Mouse (Mus musculus) gastrocnemius, postnatal 36 days (tissue): ENCODE results near the gene Cep170. TPM values are rescaled to one million over a fixed set of nuclear protein-coding genes. Genes with fewer than 3 reads are reported as not detected.

Source experiments
- DNase-seq, 2 experiments: peaks; one replicate each; pipeline ENCODE4 v3.0.0; 2022
- intact Hi-C: fragments of 180-260 bp; cut with DNase I; formaldehyde crosslinking; loops from one replicate; pipeline ENCODE4 v1.15.1; 2025
- total RNA-seq, 2 experiments: library from RNA; stranded (reverse); gene quantifications; 2 replicates each; pipeline ENCODE4 v1.2.3; 2021

Gene Cep170
- total RNA-seq, 2 experiments from 2014 or later: 16.0 to 17.3 TPM

DNA sequence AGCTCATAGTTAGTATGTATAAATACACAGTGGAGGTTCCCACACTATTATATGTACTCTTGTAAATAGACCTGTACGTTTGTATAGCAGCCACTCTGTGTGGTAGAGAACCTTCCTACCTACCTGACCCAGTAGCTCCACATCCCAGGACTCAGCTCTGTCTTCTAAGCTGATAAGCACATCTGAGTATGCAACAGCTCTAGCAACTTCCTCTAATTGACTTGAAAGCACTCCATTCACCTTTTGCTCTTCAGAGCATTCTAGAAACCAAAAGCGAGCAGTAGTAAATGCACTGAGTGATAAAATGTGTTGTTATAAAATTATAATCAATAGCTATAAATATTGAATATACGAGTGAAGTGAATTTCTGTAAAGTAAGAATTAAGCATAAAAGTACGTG is 13.1 kb upstream of the Cep170 start:
- intact Hi-C loops: no loop called here
- no peak for DNase-seq

DNA sequence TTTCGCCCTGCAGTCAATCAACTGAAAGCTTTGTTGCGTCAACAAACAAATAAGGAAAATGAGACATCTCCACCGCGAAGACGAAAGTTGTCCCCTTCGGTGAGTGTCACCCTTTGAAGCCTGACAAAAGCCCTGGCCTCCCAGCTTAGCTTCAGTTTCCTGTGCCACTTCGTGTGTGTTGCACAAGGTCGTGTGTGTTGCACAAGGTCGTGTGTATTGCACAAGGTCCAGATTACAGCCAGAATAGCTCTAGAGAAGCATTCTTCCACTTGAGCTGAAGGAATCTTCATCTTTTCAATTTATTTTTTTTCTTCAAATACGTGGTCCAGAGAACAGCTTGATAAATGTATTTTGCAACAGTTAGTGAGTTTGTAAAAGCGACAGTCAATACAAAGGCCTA is 12.3 kb upstream of the Cep170 start:
- intact Hi-C loops: no loop called here
- no peak for DNase-seq

DNA sequence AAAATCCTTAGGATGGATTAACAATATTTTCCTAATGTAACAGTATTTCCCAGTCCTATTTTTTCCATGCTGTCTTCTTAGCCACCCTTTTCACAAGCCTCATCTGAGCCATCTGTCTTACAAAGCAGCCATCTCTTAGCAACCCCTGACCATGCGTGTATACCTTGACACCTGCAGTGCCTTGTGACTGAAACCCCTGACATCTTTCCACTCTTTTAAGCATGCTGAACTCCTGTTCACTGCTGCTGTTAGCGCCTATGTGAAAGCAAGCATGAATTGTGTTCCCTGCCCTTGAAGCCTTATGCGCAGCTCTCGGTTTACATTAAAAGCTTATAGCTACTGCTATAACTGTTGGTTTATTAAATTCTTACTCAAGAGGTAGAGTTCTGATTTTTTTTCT is 11.2 kb upstream of the Cep170 start:
- no peak for DNase-seq
- intact Hi-C loops: no loop called here

DNA sequence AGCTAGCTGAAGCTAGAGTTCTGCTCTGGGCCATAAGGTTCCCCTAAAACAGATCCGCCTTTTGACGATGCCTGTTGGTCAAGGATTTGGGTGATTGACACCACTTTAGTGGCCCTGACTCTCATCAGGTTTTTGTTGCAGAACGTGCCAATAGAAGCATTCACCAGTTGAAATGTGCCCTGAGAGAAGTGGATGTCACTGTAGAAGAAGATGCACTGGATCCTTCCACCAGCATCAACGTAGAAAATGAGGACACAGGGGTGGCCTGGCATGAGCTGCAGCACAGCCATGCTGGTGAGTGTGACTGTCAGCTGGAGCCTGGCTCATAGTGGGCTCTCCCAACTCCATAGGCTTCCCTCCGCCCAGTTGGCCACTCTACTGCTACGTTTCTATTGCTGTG is 10.7 kb upstream of the Cep170 start:
- intact Hi-C loops: no loop called here
- no peak for DNase-seq

DNA sequence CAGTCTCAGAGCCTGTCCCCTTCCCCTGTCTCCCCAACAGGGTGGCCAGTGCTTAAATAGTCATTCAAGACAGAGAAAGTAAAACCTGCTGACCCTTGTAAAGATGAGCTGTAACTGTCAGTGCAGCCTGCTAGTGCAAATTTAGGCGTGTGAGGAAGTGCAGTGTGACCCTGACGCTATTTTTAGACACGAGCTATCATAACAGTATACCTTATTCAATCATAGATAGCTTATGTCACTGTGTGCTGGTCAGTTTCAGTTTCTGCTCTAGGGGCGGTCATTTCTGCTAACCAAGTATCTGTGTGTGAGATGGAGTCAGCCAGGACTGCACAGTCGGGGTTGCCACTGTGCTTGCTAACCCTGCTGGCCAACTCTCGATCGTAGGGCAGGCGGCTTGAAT is 10.0 kb upstream of the Cep170 start:
- DNase-seq: no peak
- intact Hi-C loops: no loop called here

DNA sequence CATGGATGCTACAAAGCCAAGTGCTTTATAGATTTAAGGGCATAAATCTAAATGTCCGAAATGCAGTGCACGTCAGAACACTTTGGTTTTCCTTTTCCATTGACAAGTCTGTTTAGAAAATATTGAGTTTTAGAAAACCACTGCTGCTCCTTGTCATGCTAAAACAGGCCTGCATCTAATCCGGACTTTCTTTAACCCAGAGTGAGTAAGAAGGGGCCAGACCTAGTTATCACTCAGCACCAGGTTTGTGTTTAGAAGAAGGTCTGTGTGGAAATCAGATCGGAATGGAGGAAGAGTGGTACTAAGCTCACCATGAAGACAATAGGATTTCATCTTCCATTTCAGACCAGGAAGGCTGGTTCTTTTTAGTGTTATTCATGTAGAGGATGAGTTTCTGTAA is 9.1 kb upstream of the Cep170 start:
- intact Hi-C loops: no loop called here
- no peak for DNase-seq

DNA sequence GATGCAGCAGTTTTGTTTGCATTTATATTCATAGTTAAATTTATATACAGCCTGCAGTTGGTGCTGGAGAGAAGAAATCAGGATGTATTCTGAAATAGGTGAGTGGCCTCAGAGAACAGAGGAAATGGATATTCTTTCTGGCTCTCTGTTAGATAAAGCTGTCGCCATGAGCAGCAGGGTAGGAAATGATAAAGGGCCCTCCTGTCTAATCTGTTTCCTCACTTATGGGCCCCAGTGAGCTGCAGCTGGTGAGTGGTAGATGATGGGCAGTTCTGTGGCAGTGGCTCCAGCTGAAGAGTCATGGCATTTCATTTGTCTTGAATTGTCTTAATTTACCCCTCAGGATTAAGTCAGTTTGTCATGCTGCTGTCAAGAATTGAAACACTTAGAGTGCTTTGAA is 8.1 kb upstream of the Cep170 start:
- no peak for DNase-seq
- intact Hi-C loops: no loop called here

DNA sequence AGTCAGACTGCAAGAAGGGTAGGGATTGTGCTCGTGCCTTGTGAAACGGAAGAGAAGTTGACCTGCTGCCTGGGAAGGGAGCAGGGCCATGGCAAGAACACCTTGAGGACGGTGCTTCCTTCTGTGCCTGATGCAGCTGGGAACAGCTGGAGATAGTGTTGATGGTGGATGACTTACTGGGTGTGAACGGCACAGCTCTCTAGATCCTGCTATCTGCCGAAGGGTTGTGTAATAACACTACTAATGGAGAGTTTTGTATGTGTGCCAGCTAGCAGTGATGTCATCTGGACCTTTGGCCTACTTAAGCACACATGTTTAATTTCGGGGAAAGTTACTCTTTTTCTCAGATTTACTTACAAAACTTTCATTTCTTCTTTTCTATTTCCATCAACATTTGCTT is 4.9 kb upstream of the Cep170 start:
- DNase-seq: peak in 1 of 2 experiments; percentile 53
- intact Hi-C loops: no loop called here

DNA sequence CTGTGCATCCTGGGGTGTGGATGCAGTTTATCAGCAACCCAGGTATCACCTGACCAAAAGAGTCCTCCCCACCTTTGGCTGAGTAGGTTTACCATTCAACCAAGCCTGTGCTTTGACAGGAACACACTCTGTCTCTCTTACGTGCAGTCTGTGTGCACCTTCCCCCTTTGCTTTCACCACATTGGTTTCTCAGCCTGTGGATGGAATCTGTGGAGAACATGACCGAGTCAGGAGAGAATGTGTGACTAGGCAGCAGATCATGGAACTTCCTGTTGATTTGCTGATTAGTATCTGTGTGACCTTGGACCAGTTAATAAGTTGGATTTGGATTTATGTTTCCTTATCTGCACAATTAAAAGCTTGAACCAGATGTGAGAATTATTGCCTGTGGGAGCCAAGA is 4.3 kb upstream of the Cep170 start:
- intact Hi-C loops: no loop called here
- DNase-seq: no peak

DNA sequence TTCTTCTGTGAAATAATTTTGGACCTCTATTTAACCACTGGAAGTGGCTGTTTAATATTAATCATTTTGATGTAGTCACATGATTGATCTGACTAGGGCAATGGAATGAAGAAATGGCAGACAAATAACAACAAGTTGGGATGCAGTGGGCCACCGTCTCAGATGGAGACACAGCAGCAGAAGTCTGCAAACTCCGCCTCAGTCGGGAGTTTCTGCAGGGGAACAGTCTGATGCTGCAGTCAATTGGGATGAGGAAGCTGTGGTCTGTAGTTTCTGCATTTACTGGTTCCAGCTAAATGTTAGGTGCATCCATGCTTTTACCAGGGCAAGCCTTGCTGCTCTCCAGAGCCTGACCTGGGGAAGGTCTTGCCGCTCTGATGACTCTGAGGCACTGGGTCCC is 2.9 kb upstream of the Cep170 start:
- intact Hi-C loops: no loop called here

DNA sequence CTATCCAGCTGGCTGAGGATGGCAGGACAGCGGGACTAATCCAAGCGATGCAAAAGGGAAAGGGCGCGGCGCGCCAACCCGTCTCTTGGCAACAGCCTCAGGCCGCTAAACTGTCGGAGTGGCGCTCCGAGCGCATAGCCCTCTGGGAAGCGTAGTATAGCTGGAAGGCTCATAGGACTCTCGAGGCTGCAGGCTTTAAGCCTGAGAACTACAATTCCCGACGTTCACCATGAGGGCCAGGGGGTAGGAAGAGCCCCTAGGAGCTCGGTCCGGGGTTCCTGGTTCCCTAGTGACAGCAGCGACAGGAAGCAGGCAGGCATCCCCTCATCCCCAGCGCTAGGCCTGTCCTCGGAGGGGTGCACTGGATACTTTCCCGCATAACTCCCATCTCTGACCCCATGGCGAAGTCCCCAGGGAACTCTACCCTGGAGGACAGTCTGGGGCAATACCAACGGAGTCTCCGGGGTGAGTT is 760 bp upstream of the Cep170 start, which contains the start of gene Sdccag8:
Sdccag8 (plus strand) TSS at position 70 of the 472 bp plus-strand sequence.
- intact Hi-C loops: no loop called here
- DNase-seq: peak; percentile 91 to 93

More for the DNA sequence above, 2.9 kb upstream of the Cep170 start:
- DNase-seq: no peak

DNA sequence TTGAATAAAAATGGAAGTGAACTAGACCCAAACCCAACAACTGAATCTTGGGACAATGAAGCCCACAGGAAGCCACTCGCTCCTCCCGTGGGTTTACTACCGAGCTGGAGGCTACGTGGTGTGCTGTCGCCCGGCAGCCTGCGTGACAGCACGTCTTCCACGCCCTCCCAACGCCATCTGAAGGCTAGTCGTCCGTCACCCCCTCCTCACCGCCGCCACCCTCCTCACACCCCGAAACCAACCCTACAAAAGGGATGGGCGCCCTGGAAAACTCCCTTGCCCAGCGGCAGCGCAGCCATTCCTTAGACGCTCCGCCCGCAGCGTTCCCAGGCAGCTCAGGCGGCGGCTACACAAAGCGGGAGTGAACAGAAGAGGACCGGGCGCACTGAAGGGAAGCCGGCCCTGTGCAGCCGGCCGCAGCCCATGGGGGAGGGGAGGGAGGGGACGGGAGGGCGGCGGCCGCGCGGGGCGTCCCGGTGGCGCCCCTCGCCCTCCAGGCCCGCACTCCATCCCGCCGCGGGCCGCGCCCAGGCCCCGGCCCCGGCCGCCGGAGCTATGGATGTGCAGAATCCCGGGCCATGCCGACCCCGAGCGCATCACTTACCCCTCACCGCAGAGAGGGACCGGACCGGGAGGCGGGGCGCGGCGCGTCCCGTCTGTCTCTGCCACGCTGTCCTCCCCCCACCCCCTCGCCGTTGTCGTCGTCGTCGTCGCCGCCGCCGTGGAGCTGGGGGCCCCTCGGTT is 403 bp downstream of the Cep170 start:
- intact Hi-C loops: no loop called here
- DNase-seq: peak; percentile 45 to 68

DNA sequence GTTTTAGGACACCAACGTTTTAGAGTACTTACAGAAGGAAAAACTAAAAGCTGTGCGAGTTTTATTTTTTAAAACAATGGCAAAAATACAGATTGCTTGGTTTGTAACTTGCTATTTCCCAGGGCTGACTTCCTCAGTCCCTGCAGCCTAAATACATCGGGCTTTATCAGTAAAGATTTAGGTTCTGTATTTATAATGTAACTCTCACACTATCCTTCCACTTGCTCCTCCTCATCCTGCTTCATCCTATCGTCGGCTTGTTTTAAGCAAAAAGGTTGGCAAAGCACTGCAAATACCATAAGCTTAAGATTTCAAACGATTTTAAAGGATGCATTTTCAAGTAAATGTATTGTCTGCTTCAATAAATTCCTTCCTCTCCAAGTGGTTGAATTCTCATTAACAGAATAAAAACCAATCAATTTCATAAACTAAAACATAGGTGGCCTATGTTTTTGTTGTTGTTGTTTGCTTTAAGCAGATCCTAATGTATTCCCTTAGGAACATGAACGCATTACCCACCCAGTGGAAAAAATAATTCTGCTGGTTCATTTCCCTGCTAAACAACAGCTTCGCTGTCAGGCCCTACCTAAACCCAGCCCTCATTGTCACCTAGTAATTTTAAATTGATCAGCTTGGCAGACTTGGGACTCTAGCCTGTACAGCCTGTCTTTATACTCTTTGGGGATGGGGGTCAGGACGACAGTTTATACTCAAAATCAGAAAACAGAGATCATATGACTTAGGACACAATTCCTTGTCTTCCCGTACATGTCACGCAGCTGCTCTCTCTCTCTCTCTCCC is 1.2 kb downstream of the Cep170 start:
- intact Hi-C loops: no loop called here
- no peak for DNase-seq

DNA sequence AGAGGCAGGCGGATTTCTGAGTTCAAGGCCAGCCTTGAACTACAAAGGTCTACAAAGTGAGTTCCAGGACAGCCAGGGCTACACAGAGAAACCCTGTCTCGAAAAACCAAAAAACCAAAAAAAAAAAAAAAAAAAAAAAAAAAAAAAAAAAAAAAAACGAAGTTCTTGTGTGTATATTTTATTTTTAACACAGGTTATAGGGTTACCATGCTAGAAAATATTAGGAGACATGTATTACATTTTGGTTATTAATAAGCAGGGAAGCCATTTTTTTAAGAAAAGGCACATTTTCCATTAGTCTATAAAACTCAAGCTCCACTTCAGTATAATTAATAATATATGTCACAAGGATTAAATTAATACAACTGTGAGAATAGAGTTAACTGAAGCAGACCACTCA is 2.0 kb downstream of the Cep170 start:
- DNase-seq: no peak
- intact Hi-C loops: no loop called here

DNA sequence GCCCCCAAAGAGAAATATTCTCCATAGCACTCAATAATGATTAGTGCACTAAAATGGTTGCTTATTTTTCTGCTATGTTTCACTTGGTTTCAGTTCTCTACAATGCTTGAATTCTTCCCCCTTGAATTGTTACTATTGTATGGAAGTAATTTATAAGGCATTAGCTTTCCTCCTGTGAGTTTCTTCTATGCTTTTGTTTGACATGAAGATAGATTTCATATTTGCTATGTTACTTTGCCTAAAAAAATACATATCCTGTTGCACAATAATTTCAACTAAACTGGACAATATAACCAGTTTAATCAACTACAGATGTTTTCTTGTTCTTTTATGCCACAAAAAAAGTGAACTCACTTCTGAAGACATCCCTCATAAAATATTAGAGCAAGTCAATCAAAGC is 3.7 kb downstream of the Cep170 start:
- DNase-seq: no peak
- intact Hi-C loops: no loop called here

DNA sequence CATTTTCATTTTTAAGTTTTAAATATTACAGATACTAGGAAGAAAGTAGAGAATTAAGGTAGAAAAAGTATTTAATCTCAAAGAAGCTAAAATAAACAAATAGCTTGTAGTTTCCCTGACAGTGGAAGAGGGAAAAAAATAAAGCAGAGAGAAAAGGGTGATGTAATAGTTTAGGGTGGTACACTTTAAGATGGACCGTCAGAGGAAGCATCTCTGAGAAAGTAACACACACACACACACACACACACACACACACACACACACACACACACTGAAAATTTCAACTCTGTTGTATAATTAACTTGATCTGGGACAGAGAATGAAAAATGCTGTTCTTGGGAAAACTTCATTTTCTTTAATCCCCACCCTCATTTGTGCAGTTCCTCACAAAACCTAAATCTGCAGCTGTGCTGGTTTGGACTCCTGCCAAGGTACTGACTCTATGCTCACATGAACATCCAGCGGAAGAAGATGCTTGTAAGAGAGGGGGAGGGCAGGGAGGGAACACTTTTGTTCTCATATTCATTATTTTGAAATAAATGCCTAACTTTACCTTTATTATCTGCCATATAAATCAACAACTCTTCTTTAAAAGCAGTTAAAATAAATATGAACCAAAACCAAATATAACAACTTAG is 13.0 kb downstream of the Cep170 start:
- peak in 1 of 2 experiments; percentile 60 for DNase-seq
- intact Hi-C loops: no loop called here

DNA sequence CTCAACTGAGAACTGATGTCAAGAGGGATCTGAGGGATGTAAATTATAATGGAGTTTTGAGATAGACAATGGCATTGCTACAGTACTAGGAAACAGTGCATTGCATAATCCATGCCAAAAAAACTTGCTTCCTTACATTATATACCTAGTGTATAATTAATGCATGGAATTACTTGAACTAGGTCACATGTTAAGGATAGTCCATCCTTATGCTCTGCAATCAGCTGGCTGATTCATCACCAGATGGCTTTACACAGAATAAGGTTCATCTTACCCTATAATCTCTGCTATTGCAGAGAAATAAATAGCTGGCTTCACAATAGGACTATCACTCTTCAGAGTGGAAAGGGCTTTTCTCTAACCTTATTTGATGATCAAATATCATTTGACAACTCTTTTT is 15.2 kb downstream of the Cep170 start:
- intact Hi-C loops: no loop called here
- no peak for DNase-seq

DNA sequence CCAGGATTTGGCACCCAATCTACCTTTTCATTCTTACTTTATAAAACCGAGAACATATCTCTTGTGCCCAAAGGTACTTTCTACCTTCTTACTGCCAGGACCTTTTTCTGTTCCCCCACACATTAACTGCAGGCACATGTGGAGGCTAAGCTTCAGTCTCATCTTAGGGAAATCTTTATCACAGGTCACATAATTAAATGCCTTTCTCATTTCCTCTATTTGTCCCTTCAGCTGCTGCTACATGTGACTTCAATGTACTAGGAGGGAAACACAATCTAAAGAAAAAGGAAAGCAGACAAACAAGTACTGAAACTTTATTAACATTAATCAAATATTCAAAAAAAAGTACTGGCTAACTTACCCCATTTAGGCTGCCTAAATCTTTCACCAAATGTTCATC is 21.7 kb downstream of the Cep170 start:
- DNase-seq: no peak
- intact Hi-C loops: no loop called here

DNA sequence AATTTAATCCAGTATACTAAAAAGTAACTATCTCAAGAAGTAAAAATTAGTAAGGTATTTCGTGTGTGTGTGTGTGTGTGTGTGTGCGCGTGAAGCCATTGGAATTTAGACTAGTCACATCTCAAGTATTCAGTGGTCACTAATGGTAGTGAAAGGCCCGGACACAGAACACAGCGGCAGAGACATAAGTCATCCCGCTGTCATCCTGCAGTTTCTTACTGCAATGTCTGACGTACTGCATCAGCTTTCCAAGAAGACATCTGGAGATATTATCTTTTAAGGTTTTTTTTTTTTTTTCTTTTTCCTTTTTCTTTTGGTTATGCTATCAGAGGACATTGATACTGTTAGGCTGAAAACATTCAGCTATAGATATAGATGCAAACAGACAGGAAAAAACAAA is 24.5 kb downstream of the Cep170 start:
- no peak for DNase-seq
- intact Hi-C loops: no loop called here

DNA sequence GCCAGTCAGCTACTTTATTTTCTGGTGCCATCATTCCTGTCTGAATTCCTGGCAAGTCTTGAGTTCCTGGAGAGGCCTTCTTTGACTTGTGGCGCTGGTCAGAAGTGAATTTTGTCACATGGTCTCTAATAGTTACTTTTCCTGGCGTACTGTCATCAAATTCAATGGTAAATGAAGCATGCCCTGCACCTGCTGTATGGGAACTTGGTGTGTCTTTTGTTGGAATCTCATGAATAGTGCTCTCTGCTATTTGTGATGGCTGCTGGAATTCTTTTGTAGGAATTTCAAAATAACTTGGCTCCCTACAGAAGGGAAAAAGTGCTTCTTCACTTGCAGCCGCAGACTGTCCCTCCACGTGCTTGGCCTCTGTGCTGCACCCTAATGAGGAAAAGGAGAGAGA is 39.3 kb downstream of the Cep170 start:
- DNase-seq: no peak
- intact Hi-C loops: no loop called here

DNA sequence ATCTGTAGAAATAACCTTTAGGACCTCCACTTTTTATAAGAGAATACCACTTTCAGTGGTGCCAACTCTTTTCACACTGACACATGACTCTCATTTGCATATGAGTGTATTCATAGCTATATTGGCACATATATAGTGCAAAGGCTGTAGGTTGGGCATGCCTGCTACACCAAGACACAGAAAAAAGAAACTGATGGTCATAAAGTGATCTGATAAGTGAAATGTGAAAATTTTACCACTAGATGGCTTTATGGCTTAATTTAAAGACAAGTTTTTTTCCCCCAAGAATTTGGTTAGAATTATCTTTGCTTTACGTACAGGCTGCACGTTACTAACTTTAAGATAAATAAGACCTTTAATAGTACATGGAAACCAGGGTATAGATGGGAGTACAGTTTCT is 51.6 kb downstream of the Cep170 start:
- intact Hi-C loops: no loop called here
- no peak for DNase-seq

DNA sequence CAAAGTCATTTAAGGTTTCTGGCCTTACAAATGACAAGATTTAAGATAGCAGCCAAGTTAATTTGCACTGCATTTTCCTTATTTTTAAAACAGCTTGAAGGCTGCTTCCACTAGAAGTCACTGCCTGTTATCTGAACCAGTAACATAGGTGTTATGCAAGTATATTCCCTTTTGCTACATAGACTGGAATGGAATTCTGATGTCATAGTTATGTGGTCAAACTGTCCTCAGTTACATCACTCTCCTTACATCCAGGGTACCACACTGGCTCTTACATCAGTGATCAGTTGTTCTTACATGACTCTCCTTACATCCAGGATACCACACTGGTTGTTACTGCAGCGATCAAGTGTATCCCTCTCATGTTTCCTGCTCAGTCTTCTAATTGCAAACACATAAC is 53.2 kb downstream of the Cep170 start:
- intact Hi-C loops: no loop called here
- DNase-seq: no peak
